Mouse (Mus musculus): Measurements from ENCODE around the gene Mov10l1. TPM values are rescaled to one million over a fixed set of nuclear protein-coding genes. Genes with fewer than 3 reads are reported as not detected.

Gene Mov10l1
- polyA plus RNA-seq, 1 experiment from 2014 or later, result not detected

DNA sequence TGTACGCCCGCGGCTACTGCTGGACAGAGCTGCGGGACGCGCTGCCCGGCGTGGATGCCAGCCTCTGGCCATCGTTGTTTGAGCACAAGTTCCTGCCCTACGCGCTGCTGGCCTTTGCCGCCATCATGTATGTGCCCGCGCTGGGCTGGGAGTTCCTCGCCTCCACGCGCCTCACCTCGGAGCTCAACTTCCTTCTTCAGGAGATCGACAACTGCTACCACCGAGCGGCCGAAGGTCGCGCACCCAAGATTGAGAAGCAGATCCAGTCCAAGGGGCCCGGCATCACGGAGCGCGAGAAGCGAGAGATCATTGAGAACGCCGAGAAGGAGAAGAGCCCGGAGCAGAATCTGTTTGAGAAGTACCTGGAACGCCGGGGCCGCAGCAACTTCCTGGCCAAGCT, 84.9 kb downstream of the Mov10l1 start:
- H3K9me3 ChIP-seq, result no peaks in the 10 kb centered on the region
- DNase-seq (ENCODE audit: low spot score), result no peak
- H3K4me3 ChIP-seq, result peak overlapping the region; percentile 37
- peaks cover 86% of the 10 kb centered on the region for H3K27me3 ChIP-seq (replicated peaks; ENCODE audit: low read depth, poor library complexity, severe bottlenecking)
- H3K36me3 ChIP-seq (replicated peaks), result no peaks in the 10 kb centered on the region
- H3K4me1 ChIP-seq, result peaks cover 11% of the 10 kb centered on the region
- no peak overlapping the region for H3K27ac ChIP-seq (replicated peaks)
- 32% methylated on average over 35 of the region's 35 CpGs for WGBS

DNA sequence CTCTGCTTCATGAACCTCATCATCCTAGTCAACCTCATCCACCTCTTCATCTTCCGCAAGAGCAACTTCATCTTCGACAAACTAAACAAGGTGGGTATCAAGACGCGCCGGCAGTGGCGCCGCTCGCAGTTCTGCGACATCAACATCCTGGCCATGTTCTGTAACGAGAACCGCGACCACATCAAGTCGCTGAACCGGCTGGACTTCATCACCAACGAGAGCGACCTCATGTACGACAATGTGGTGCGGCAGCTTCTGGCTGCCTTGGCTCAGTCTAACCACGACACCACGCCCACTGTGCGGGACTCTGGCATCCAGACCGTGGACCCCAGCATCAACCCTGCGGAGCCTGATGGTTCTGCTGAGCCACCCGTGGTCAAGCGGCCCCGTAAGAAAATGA, 85.5 kb downstream of the Mov10l1 start:
- no peak for DNase-seq (ENCODE audit: low spot score)
- Histone ChIP-seq H3K4me1 (peaks cover 11% of the 10 kb centered on the region), H3K27ac (replicated peaks) (no peak overlapping the region), H3K27me3 (replicated peaks; ENCODE audit: low read depth, poor library complexity, severe bottlenecking) (peaks cover 80% of the 10 kb centered on the region), H3K36me3 (replicated peaks) (no peaks in the 10 kb centered on the region), H3K4me3 (peak overlapping the region; percentile 37), H3K9me3 (no peaks in the 10 kb centered on the region)
- WGBS, result 44% methylated on average over 26 of the region's 26 CpGs

DNA sequence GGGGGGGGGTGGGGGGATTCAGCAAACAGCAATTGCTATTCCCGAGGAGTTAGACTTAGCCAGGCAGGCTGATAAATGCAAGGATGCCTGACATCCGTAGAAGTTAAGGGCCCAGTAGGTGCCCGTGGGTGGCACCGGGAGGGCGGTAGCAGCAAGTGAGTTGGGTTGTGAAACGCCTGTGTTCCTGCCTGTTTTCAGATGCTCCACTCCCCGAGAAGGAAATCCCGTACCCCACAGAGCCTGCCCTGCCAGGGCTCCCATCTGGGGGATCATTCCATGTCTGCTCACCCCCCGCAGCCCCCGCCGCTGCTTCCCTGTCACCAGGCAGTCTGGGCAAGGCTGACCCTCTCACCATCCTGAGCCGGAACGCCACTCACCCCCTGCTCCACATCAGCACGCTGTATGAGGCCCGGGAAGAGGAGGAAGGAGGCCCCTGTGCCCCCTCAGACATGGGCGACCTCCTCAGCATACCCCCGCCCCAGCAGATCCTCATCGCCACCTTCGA, 86.7 kb downstream of the Mov10l1 start:
- Histone ChIP-seq H3K27me3 (replicated peaks; ENCODE audit: low read depth, poor library complexity, severe bottlenecking) (peaks cover 68% of the 10 kb centered on the region), H3K27ac (replicated peaks) (no peak overlapping the region)

GRCm38 (mm10) chr15:89070606-89071005, 87.9 kb downstream of the Mov10l1 start:
- Histone ChIP-seq H3K27ac (replicated peaks) (no peak overlapping the region), H3K4me1 (peaks cover 26% of the 10 kb centered on the region), H3K4me3 (no peak overlapping the region), H3K9me3 (no peaks in the 10 kb centered on the region), H3K36me3 (replicated peaks) (no peaks in the 10 kb centered on the region), H3K27me3 (replicated peaks; ENCODE audit: low read depth, poor library complexity, severe bottlenecking) (peaks cover 57% of the 10 kb centered on the region)
- DNase-seq (ENCODE audit: low spot score), result no peak
- WGBS, result 76% methylated on average over 24 of the region's 24 CpGs

More for the DNA sequence above, 86.7 kb downstream of the Mov10l1 start:
- DNase-seq (ENCODE audit: low spot score), result no peak
- Histone ChIP-seq H3K36me3 (replicated peaks) (no peaks in the 10 kb centered on the region), H3K4me3 (no peak overlapping the region), H3K9me3 (no peaks in the 10 kb centered on the region), H3K4me1 (peaks cover 14% of the 10 kb centered on the region)
- WGBS, result 80% methylated on average over 19 of the region's 19 CpGs

GRCm38 (mm10) chr15:89073993-89074603, 91.4 kb downstream of the Mov10l1 start:
- H3K36me3 ChIP-seq (replicated peaks), result no peaks in the 10 kb centered on the region
- H3K27me3 ChIP-seq (replicated peaks; ENCODE audit: low read depth, poor library complexity, severe bottlenecking), result peaks cover 22% of the 10 kb centered on the region
- no peaks in the 10 kb centered on the region for H3K9me3 ChIP-seq
- peak overlapping the region; percentile 87; the same call in 1 of the 2 replicates for H3K4me3 ChIP-seq
- 86% methylated on average over 10 of the region's 10 CpGs for WGBS
- peaks cover 48% of the 10 kb centered on the region for H3K4me1 ChIP-seq
- DNase-seq (ENCODE audit: low spot score), result no peak
- peak overlapping the region; percentile 92; the same call in 1 of the 2 replicates for H3K27ac ChIP-seq (replicated peaks)

GRCm38 (mm10) chr15:89074613-89075477, 92.1 kb downstream of the Mov10l1 start, which contains the start of gene Trabd:
Gene Trabd (plus strand): TSS chr15:89075124.
- 21% methylated on average over 11 of the region's 11 CpGs for WGBS
- H3K4me1 ChIP-seq, result peaks cover 45% of the 10 kb centered on the region

GRCm38 (mm10) chr15:89075478-89076147, 92.9 kb downstream of the Mov10l1 start:
- Histone ChIP-seq H3K9me3 (no peaks in the 10 kb centered on the region), H3K4me3 (peak overlapping the region; percentile 87), H3K27me3 (replicated peaks; ENCODE audit: low read depth, poor library complexity, severe bottlenecking) (peaks cover 7% of the 10 kb centered on the region), H3K4me1 (peaks cover 45% of the 10 kb centered on the region), H3K27ac (replicated peaks) (peak overlapping the region; percentile 92), H3K36me3 (replicated peaks) (peaks cover 10% of the 10 kb centered on the region)
- under 1% methylated on average over 59 of the region's 59 CpGs for WGBS
- peak; percentile 95 for DNase-seq (ENCODE audit: low spot score)

More at GRCm38 (mm10) chr15:89074613-89075477, 92.1 kb downstream of the Mov10l1 start, which contains the start of gene Trabd:
- Histone ChIP-seq H3K27me3 (replicated peaks; ENCODE audit: low read depth, poor library complexity, severe bottlenecking) (peaks cover 15% of the 10 kb centered on the region), H3K36me3 (replicated peaks) (peaks cover 4% of the 10 kb centered on the region), H3K9me3 (no peaks in the 10 kb centered on the region), H3K27ac (replicated peaks) (peak within 1 kb of the TSS; percentile 92), H3K4me3 (peak within 1 kb of the TSS; percentile 87)
- DNase-seq (ENCODE audit: low spot score), result peak; percentile 17

DNA sequence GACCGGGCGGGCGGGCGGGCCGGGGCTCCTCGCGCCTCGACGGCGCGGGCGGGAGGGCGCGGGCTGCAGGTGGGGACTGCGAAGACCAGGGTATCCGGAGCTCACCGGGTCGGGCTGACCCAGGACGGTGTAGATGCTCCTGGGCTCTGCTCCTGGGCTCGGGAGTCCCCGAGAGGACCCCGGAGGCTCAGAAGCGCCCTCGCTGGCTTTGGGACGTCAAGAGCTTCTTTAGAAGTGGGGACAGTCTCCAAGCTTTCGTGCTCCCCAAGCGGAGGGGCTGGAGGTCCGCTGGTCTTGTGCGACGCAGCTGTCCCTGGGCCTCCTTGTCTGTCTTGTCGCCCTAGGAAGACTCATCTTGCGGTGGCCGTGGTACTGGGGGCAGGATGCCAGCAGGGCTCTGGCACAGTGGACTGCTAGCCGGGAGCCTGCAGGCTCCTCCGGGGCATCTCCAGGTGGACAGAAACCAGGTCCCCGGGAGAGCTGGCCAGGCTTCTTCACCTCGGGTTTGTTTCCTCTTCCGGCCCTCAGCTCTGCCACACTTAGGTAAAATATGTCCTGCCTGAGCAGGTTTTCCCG, 93.5 kb downstream of the Mov10l1 start:
- WGBS, result under 1% methylated on average over 39 of the region's 39 CpGs
- Histone ChIP-seq H3K27ac (replicated peaks) (peak overlapping the region; percentile 92), H3K27me3 (replicated peaks; ENCODE audit: low read depth, poor library complexity, severe bottlenecking) (peaks cover under 1% of the 10 kb centered on the region; the same call in 1 of the 2 replicates), H3K36me3 (replicated peaks) (peaks cover 17% of the 10 kb centered on the region), H3K9me3 (no peaks in the 10 kb centered on the region), H3K4me3 (peak overlapping the region; percentile 87), H3K4me1 (peaks cover 45% of the 10 kb centered on the region)
- DNase-seq (ENCODE audit: low spot score), result no peak

- Histone ChIP-seq H3K4me1 (peaks cover 45% of the 10 kb centered on the region), H3K27ac (replicated peaks) (no peak overlapping the region; the same call in 1 of the 2 replicates)
- WGBS, result 62% methylated on average over 9 of the region's 9 CpGs
Measured at GRCm38 (mm10) chr15:89078208-89078836, 95.6 kb downstream of the Mov10l1 start.

DNA sequence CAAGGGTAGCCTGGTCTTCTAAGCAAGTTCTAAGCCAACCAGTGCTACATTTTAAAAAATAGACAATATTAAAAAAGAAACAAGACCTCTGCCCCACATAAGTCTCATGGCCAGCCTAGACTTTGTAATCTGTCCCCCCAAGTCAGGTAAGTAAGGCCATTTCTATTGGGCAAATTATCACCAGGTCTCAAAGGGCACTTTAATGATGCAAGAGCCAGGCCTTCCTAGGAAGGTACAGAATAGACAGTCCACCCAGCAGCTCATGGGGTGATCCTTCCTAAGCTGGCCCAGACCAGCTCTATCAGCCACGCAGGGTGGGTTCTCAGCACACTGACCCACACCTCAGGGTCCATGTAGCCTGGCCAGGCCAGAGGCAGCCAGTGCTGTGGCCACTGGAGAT, 101.2 kb downstream of the Mov10l1 start:
- Histone ChIP-seq H3K4me1 (peaks cover 13% of the 10 kb centered on the region), H3K4me3 (no peak overlapping the region), H3K27me3 (replicated peaks; ENCODE audit: low read depth, poor library complexity, severe bottlenecking) (no peaks in the 10 kb centered on the region), H3K27ac (replicated peaks) (no peak overlapping the region), H3K9me3 (no peaks in the 10 kb centered on the region), H3K36me3 (replicated peaks) (peaks cover 78% of the 10 kb centered on the region)
- DNase-seq (ENCODE audit: low spot score), result no peak
- WGBS, result 85% methylated on average over 1 of the region's 1 CpGs

More at GRCm38 (mm10) chr15:89078208-89078836, 95.6 kb downstream of the Mov10l1 start:
- H3K36me3 ChIP-seq (replicated peaks), result peaks cover 37% of the 10 kb centered on the region
- H3K9me3 ChIP-seq, result no peaks in the 10 kb centered on the region
- no peak for DNase-seq (ENCODE audit: low spot score)
- H3K27me3 ChIP-seq (replicated peaks; ENCODE audit: low read depth, poor library complexity, severe bottlenecking), result no peaks in the 10 kb centered on the region
- H3K4me3 ChIP-seq, result peak overlapping the region; percentile 87; the same call in 1 of the 2 replicates

DNA sequence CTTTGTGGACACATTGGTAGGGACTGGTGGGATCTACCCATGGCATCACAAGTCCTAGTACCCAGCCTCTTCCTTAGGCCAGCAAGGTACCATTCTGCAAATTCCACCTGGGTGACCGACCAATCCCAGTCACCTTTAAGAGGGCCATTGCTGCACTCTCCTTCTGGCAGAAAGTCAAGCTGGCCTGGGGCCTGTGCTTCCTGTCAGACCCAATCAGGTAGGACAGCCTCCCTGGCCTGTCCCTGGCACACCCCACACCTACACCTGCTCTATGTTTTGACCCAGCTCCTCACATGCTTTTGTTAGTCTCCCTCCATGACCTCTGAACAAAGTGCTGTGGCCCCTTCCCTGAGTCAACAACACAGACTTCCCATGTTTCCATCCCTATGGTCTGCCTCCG, 102.1 kb downstream of the Mov10l1 start:
- Histone ChIP-seq H3K27me3 (replicated peaks; ENCODE audit: low read depth, poor library complexity, severe bottlenecking) (no peaks in the 10 kb centered on the region), H3K9me3 (no peaks in the 10 kb centered on the region), H3K27ac (replicated peaks) (no peak overlapping the region), H3K4me1 (peaks cover 19% of the 10 kb centered on the region), H3K4me3 (no peak overlapping the region), H3K36me3 (replicated peaks) (peaks cover 74% of the 10 kb centered on the region)
- WGBS, result 80% methylated on average over 2 of the region's 2 CpGs
- no peak for DNase-seq (ENCODE audit: low spot score)
